Mouse (Mus musculus): ENCODE measurements around the gene 1110065P20Rik. TPM values are rescaled to one million over a fixed set of nuclear protein-coding genes. Genes with fewer than 3 reads are reported as not detected.

1110065P20Rik gene
- polyA plus RNA-seq, 1 experiment from 2014 or later = 45.8 TPM

GRCm38 (mm10) chr4:124872719-124873118 is 21.7 kb upstream of the 1110065P20Rik start:
- ATAC-seq (ENCODE audit: extremely low read depth, insufficient number of reproducible peaks, low FRiP score, low TSS enrichment) = no peak
- peaks cover 4% of the 10 kb centered on the region; the same call in 1 of the 2 replicates for H3K9me3 ChIP-seq

GRCm38 (mm10) chr4:124861283-124862188 is 10.5 kb upstream of the 1110065P20Rik start, which contains the start of gene Maneal:
Maneal (minus strand) TSS chr4:124862171.
- H3K4me3 ChIP-seq = peak within 1 kb of the TSS; percentile 50
- peak within 1 kb of the TSS; percentile 30; the same call in 1 of the 2 replicates for H3K9ac ChIP-seq
- ATAC-seq (ENCODE audit: extremely low read depth, insufficient number of reproducible peaks, low FRiP score, low TSS enrichment) = no peak; the same call in 1 of the 2 replicates
- WGBS = 4% methylated on average over 45 of the region's 77 CpGs
- no peak within 1 kb of the TSS for H3K27ac ChIP-seq (replicated peaks)
- H3K36me3 ChIP-seq = peaks cover 6% of the 10 kb centered on the region; the same call in 1 of the 2 replicates
- peaks cover 50% of the 10 kb centered on the region for H3K27me3 ChIP-seq (replicated peaks)
- H3K9me3 ChIP-seq = no peaks in the 10 kb centered on the region
- H3K4me1 ChIP-seq = peaks cover 22% of the 10 kb centered on the region
- peak within 1 kb of the TSS; percentile 71 for H3K4me2 ChIP-seq

More at GRCm38 (mm10) chr4:124872719-124873118, 21.7 kb upstream of the 1110065P20Rik start:
- H3K4me3 ChIP-seq = no peak overlapping the region
- no peak overlapping the region for H3K4me2 ChIP-seq
- no peaks in the 10 kb centered on the region for H3K4me1 ChIP-seq
- no peak overlapping the region for H3K9ac ChIP-seq
- 83% methylated on average over 1 of the region's 1 CpGs for WGBS
- no peaks in the 10 kb centered on the region for H3K36me3 ChIP-seq
- no peak overlapping the region for H3K27ac ChIP-seq (replicated peaks)
- H3K27me3 ChIP-seq (replicated peaks) = peaks cover 5% of the 10 kb centered on the region; the same call in 1 of the 2 replicates

GRCm38 (mm10) chr4:124860446-124860845 is 9.4 kb upstream of the 1110065P20Rik start:
- no peak overlapping the region for H3K4me2 ChIP-seq
- H3K27me3 ChIP-seq (replicated peaks) = peaks cover 50% of the 10 kb centered on the region
- H3K9me3 ChIP-seq = no peaks in the 10 kb centered on the region
- ATAC-seq (ENCODE audit: extremely low read depth, insufficient number of reproducible peaks, low FRiP score, low TSS enrichment) = no peak
- H3K4me1 ChIP-seq = peaks cover 22% of the 10 kb centered on the region
- H3K36me3 ChIP-seq = peaks cover 17% of the 10 kb centered on the region
- under 1% methylated on average over 7 of the region's 7 CpGs for whole genome bisulfite sequencing
- no peak overlapping the region for H3K4me3 ChIP-seq
- no peak overlapping the region for H3K9ac ChIP-seq
- no peak overlapping the region for H3K27ac ChIP-seq (replicated peaks)

GRCm38 (mm10) chr4:124858370-124858769 is 7.4 kb upstream of the 1110065P20Rik start:
- Histone ChIP-seq H3K27me3 (replicated peaks) (peaks cover 34% of the 10 kb centered on the region), H3K4me3 (no peak overlapping the region), H3K27ac (replicated peaks) (no peak overlapping the region), H3K4me1 (peaks cover 22% of the 10 kb centered on the region), H3K9me3 (no peaks in the 10 kb centered on the region), H3K36me3 (peaks cover 35% of the 10 kb centered on the region), H3K4me2 (no peak overlapping the region), H3K9ac (no peak overlapping the region)
- no peak for ATAC-seq (ENCODE audit: extremely low read depth, insufficient number of reproducible peaks, low FRiP score, low TSS enrichment)
- WGBS = 51% methylated on average over 5 of the region's 5 CpGs

GRCm38 (mm10) chr4:124856294-124856693 is 5.3 kb upstream of the 1110065P20Rik start:
- Histone ChIP-seq H3K9ac (no peak overlapping the region), H3K27ac (replicated peaks) (no peak overlapping the region), H3K9me3 (no peaks in the 10 kb centered on the region), H3K4me3 (no peak overlapping the region), H3K36me3 (peaks cover 47% of the 10 kb centered on the region), H3K4me1 (peaks cover 22% of the 10 kb centered on the region), H3K27me3 (replicated peaks) (peaks cover 13% of the 10 kb centered on the region), H3K4me2 (no peak overlapping the region)
- WGBS = 91% methylated on average over 8 of the region's 8 CpGs
- no peak for ATAC-seq (ENCODE audit: extremely low read depth, insufficient number of reproducible peaks, low FRiP score, low TSS enrichment)

GRCm38 (mm10) chr4:124850261-124850913 is 609 bp downstream of the 1110065P20Rik start, which contains the start of gene Yrdc:
Yrdc (plus strand) TSS chr4:124850679.
- no peaks in the 10 kb centered on the region for H3K27me3 ChIP-seq (replicated peaks)
- H3K9ac ChIP-seq = peak within 1 kb of the TSS; percentile 94
- 1% methylated on average over 64 of the region's 90 CpGs for WGBS

GRCm38 (mm10) chr4:124849631-124850260 is 1.2 kb downstream of the 1110065P20Rik start:
- Histone ChIP-seq H3K4me1 (peaks cover 26% of the 10 kb centered on the region), H3K9ac (peak overlapping the region; percentile 94), H3K27me3 (replicated peaks) (no peaks in the 10 kb centered on the region), H3K9me3 (no peaks in the 10 kb centered on the region), H3K4me2 (peak overlapping the region; percentile 81), H3K27ac (replicated peaks) (peak overlapping the region; percentile 93), H3K4me3 (peak overlapping the region; percentile 78), H3K36me3 (peaks cover 25% of the 10 kb centered on the region)
- no peak for ATAC-seq (ENCODE audit: extremely low read depth, insufficient number of reproducible peaks, low FRiP score, low TSS enrichment)
- 3% methylated on average over 24 of the region's 24 CpGs for WGBS

More at GRCm38 (mm10) chr4:124850261-124850913, 609 bp downstream of the 1110065P20Rik start, which contains the start of gene Yrdc:
- peak within 1 kb of the TSS; percentile 93 for H3K27ac ChIP-seq (replicated peaks)
- peak within 1 kb of the TSS; percentile 78 for H3K4me3 ChIP-seq
- peaks cover 26% of the 10 kb centered on the region for H3K4me1 ChIP-seq
- peak within 1 kb of the TSS; percentile 95 for H3K4me2 ChIP-seq
- peak; percentile 91 for ATAC-seq (ENCODE audit: extremely low read depth, insufficient number of reproducible peaks, low FRiP score, low TSS enrichment)
- H3K36me3 ChIP-seq = peaks cover 29% of the 10 kb centered on the region
- H3K9me3 ChIP-seq = no peaks in the 10 kb centered on the region

- Histone ChIP-seq H3K4me3 (no peak overlapping the region), H3K27ac (replicated peaks) (no peak overlapping the region), H3K4me1 (peaks cover 25% of the 10 kb centered on the region), H3K4me2 (no peak overlapping the region), H3K9me3 (no peaks in the 10 kb centered on the region), H3K36me3 (peaks cover 14% of the 10 kb centered on the region), H3K27me3 (replicated peaks) (no peaks in the 10 kb centered on the region), H3K9ac (no peak overlapping the region)
- 10% methylated on average over 8 of the region's 8 CpGs for WGBS
- ATAC-seq (ENCODE audit: extremely low read depth, insufficient number of reproducible peaks, low FRiP score, low TSS enrichment) = no peak
These were observed 3.4 kb downstream of the 1110065P20Rik start for GRCm38 (mm10) chr4:124847573-124847972.

GRCm38 (mm10) chr4:124843493-124843892 is 7.5 kb downstream of the 1110065P20Rik start:
- Histone ChIP-seq H3K36me3 (peaks cover 50% of the 10 kb centered on the region), H3K4me2 (no peak overlapping the region), H3K9ac (no peak overlapping the region), H3K4me3 (no peak overlapping the region), H3K9me3 (no peaks in the 10 kb centered on the region), H3K27ac (replicated peaks) (no peak overlapping the region), H3K27me3 (replicated peaks) (no peaks in the 10 kb centered on the region), H3K4me1 (peaks cover 6% of the 10 kb centered on the region; the same call in 1 of the 2 replicates)
- ATAC-seq (ENCODE audit: extremely low read depth, insufficient number of reproducible peaks, low FRiP score, low TSS enrichment) = no peak
- WGBS = 43% methylated on average over 11 of the region's 11 CpGs

- H3K9me3 ChIP-seq = no peaks in the 10 kb centered on the region
- H3K36me3 ChIP-seq = peaks cover 66% of the 10 kb centered on the region
- no peaks in the 10 kb centered on the region for H3K4me1 ChIP-seq
- WGBS = 95% methylated on average over 1 of the region's 1 CpGs
- no peak overlapping the region for H3K9ac ChIP-seq
- no peak overlapping the region for H3K4me3 ChIP-seq
- H3K27ac ChIP-seq (replicated peaks) = no peak overlapping the region
- no peaks in the 10 kb centered on the region for H3K27me3 ChIP-seq (replicated peaks)
- H3K4me2 ChIP-seq = no peak overlapping the region
- ATAC-seq (ENCODE audit: extremely low read depth, insufficient number of reproducible peaks, low FRiP score, low TSS enrichment) = no peak
These were observed 10.0 kb downstream of the 1110065P20Rik start for GRCm38 (mm10) chr4:124840998-124841397.
